Mouse (Mus musculus): ENCODE data around the gene Gm13279. TPM values are rescaled to one million over a fixed set of nuclear protein-coding genes. Genes with fewer than 3 reads are reported as not detected.
"Not testable (repeated sequence)": the region's sequence is repeated elsewhere in the genome, so short reads cannot be mapped to it uniquely, and the experiment has no call there.

Gene Gm13279
- total and polyA plus RNA-seq, 2 experiments, result not detected

DNA sequence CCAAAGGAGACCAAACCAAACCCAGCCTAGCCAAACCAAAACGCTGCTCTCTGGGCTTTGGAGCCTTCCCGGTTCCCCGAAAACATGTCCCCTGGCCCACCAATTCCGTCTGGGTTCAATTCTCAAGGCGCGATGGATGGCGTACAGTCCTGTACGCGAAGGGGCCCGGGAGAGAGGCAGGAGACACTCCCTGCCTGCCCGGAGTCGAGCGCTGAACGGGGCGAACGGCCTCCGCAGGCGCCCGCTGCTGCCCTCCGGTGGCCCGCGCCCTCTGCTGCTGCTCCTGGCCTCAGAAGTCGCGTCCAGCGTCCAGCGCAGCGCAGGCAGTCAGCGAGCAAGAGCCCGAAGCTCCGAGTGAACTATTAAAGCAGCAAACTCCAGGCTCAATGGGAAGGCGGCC lies 14.9 kb upstream of the Gm13279 start:
- H3K9ac ChIP-seq (ENCODE audit: low read depth, low read length); H3K79me2 ChIP-seq (ENCODE audit: control insufficient read depth, insufficient read depth, low read length); H3K27me3 ChIP-seq (ENCODE audit: control insufficient read depth, insufficient read depth, low read length); DNase-seq (ENCODE audit: extremely low read depth, low read depth, low spot score); H3K36me3 ChIP-seq (ENCODE audit: control insufficient read depth, insufficient read depth, low read length); H3K4me1 ChIP-seq (ENCODE audit: control insufficient read depth, insufficient read depth, low read length); H3K4me3 ChIP-seq (ENCODE audit: insufficient read depth, low read depth, low read length): not testable (repeated sequence)
- under 1% methylated on average over 19 of the region's 31 CpGs for WGBS
- 0 out of 2 replicates have a peak overlapping the region, but pooled peaks have one; percentile 12 for H3K27ac ChIP-seq (replicated peaks; ENCODE audit: insufficient read depth, low read depth, low read length)

DNA sequence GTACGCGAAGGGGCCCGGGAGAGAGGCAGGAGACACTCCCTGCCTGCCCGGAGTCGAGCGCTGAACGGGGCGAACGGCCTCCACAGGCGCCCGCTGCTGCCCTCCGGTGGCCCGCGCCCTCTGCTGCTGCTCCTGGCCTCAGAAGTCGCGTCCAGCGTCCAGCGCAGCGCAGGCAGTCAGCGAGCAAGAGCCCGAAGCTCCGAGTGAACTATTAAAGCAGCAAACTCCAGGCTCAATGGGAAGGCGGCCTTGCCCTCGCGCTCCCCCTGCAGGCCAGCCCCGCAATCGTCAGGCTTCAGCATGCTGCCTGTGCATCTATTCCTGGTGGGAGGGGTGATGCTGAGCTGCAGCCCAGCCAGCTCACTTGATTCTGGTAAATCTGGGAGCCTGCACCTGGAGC lies 11.8 kb upstream of the Gm13279 start, which contains the start of gene Gm13276:
Gene Gm13276 (plus strand): TSS at position 301 of the 400 bp plus-strand sequence.
- H3K27ac ChIP-seq (replicated peaks; ENCODE audit: insufficient read depth, low read depth, low read length); H3K36me3 ChIP-seq (ENCODE audit: control insufficient read depth, insufficient read depth, low read length); H3K27me3 ChIP-seq (ENCODE audit: control insufficient read depth, insufficient read depth, low read length); H3K4me1 ChIP-seq (ENCODE audit: control insufficient read depth, insufficient read depth, low read length); H3K9ac ChIP-seq (ENCODE audit: low read depth, low read length); H3K4me3 ChIP-seq (ENCODE audit: insufficient read depth, low read depth, low read length); DNase-seq (ENCODE audit: extremely low read depth, low read depth, low spot score); H3K79me2 ChIP-seq (ENCODE audit: control insufficient read depth, insufficient read depth, low read length): not testable (repeated sequence)
- no CpG with 5 or more reads among the region's 27 CpGs for WGBS

DNA sequence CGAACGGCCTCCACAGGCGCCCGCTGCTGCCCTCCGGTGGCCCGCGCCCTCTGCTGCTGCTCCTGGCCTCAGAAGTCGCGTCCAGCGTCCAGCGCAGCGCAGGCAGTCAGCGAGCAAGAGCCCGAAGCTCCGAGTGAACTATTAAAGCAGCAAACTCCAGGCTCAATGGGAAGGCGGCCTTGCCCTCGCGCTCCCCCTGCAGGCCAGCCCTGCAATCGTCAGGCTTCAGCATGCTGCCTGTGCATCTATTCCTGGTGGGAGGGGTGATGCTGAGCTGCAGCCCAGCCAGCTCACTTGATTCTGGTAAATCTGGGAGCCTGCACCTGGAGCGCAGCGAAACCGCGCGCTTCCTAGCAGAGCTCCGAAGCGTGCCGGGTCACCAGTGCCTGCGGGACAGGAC lies 8.8 kb upstream of the Gm13279 start, which contains the start of gene Gm13277:
Gene Gm13277 (plus strand): TSS at position 231 of the 400 bp plus-strand sequence.
- not testable (repeated sequence) for H3K36me3 ChIP-seq (ENCODE audit: control insufficient read depth, insufficient read depth, low read length)

DNA sequence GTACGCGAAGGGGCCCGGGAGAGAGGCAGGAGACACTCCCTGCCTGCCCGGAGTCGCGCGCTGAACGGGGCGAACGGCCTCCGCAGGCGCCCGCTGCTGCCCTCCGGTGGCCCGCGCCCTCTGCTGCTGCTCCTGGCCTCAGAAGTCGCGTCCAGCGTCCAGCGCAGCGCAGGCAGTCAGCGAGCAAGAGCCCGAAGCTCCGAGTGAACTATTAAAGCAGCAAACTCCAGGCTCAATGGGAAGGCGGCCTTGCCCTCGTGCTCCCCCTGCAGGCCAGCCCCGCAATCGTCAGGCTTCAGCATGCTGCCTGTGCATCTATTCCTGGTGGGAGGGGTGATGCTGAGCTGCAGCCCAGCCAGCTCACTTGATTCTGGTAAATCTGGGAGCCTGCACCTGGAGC lies 5.9 kb upstream of the Gm13279 start, which contains the start of gene Gm13278:
Gene Gm13278 (plus strand): TSS at position 301 of the 400 bp plus-strand sequence.
- no CpG with 5 or more reads among the region's 28 CpGs for WGBS
- not testable (repeated sequence) for DNase-seq (ENCODE audit: extremely low read depth, low read depth, low spot score); H3K4me3 ChIP-seq (ENCODE audit: insufficient read depth, low read depth, low read length); H3K4me1 ChIP-seq (ENCODE audit: control insufficient read depth, insufficient read depth, low read length); H3K27ac ChIP-seq (replicated peaks; ENCODE audit: insufficient read depth, low read depth, low read length); H3K9ac ChIP-seq (ENCODE audit: low read depth, low read length); H3K36me3 ChIP-seq (ENCODE audit: control insufficient read depth, insufficient read depth, low read length); H3K27me3 ChIP-seq (ENCODE audit: control insufficient read depth, insufficient read depth, low read length); H3K79me2 ChIP-seq (ENCODE audit: control insufficient read depth, insufficient read depth, low read length)

More for the DNA sequence above, 8.8 kb upstream of the Gm13279 start, which contains the start of gene Gm13277:
- not testable (repeated sequence) for H3K4me3 ChIP-seq (ENCODE audit: insufficient read depth, low read depth, low read length); H3K9ac ChIP-seq (ENCODE audit: low read depth, low read length); H3K4me1 ChIP-seq (ENCODE audit: control insufficient read depth, insufficient read depth, low read length); H3K27me3 ChIP-seq (ENCODE audit: control insufficient read depth, insufficient read depth, low read length); DNase-seq (ENCODE audit: extremely low read depth, low read depth, low spot score); H3K79me2 ChIP-seq (ENCODE audit: control insufficient read depth, insufficient read depth, low read length); H3K27ac ChIP-seq (replicated peaks; ENCODE audit: insufficient read depth, low read depth, low read length)
- peak; percentile 53 for TF ChIP-seq CTCF (IDR thresholded peaks at IDR 0.05; ENCODE audit: low read depth, low read length)
- 0% methylated on average over 4 of the region's 28 CpGs for WGBS

DNA sequence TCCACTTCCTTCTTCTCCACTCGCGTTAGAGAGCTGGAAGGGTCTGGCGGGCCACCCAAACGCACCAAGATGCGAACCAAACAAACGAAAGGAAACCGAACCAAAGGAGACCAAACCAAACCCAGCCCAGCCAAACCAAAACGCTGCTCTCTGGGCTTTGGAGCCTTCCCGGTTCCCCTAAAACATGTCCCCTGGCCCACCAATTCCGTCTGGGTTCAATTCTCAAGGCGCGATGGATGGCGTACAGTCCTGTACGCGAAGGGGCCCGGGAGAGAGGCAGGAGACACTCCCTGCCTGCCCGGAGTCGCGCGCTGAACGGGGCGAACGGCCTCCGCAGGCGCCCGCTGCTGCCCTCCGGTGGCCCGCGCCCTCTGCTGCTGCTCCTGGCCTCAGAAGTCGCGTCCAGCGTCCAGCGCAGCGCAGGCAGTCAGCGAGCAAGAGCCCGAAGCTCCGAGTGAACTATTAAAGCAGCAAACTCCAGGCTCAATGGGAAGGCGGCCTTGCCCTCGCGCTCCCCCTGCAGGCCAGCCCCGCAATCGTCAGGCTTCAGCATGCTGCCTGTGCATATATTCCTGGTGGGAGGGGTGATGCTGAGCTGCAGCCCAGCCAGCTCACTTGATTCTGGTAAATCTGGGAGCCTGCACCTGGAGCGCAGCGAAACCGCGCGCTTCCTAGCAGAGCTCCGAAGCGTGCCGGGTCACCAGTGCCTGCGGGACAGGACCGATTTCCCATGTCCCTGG lies 3.1 kb upstream of the Gm13279 start, which contains the start of gene Gm13275:
Gene Gm13275 (plus strand): TSS at position 552 of the 740 bp plus-strand sequence.
- WGBS, result under 1% methylated on average over 19 of the region's 52 CpGs
- H3K4me1 ChIP-seq (ENCODE audit: control insufficient read depth, insufficient read depth, low read length); H3K36me3 ChIP-seq (ENCODE audit: control insufficient read depth, insufficient read depth, low read length); H3K9ac ChIP-seq (ENCODE audit: low read depth, low read length); H3K79me2 ChIP-seq (ENCODE audit: control insufficient read depth, insufficient read depth, low read length); H3K27ac ChIP-seq (replicated peaks; ENCODE audit: insufficient read depth, low read depth, low read length); DNase-seq (ENCODE audit: extremely low read depth, low read depth, low spot score); H3K4me3 ChIP-seq (ENCODE audit: insufficient read depth, low read depth, low read length); H3K27me3 ChIP-seq (ENCODE audit: control insufficient read depth, insufficient read depth, low read length): not testable (repeated sequence)

DNA sequence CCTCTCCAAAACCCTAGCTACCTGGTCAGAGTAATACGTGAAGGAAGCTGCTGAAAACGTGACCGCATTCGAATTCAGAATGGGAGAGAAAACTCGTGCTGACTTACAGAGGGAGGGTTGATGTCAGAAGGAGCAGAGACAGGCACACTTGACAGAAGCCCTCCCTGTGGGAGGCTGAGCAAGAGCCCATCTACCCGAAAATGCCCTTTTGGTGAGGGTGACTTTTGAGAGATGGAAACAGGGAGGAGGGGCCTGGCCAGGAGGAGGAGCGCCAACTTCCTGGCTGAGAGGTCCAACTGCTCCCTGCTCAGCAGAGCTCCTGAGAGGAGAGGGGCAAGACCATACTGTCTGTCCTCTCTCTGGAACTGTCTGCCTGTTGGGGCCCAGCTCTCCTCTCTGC lies 2.2 kb downstream of the Gm13279 start, which contains the start of gene Gm13285:
Gene Gm13285 (plus strand): TSS at position 301 of the 400 bp plus-strand sequence.
- H3K4me1 ChIP-seq (ENCODE audit: control insufficient read depth, insufficient read depth, low read length); H3K9ac ChIP-seq (ENCODE audit: low read depth, low read length); DNase-seq (ENCODE audit: extremely low read depth, low read depth, low spot score); H3K4me3 ChIP-seq (ENCODE audit: insufficient read depth, low read depth, low read length); H3K27ac ChIP-seq (replicated peaks; ENCODE audit: insufficient read depth, low read depth, low read length); H3K36me3 ChIP-seq (ENCODE audit: control insufficient read depth, insufficient read depth, low read length); H3K27me3 ChIP-seq (ENCODE audit: control insufficient read depth, insufficient read depth, low read length); H3K79me2 ChIP-seq (ENCODE audit: control insufficient read depth, insufficient read depth, low read length): not testable (repeated sequence)
- 12% methylated on average over 6 of the region's 7 CpGs for WGBS

DNA sequence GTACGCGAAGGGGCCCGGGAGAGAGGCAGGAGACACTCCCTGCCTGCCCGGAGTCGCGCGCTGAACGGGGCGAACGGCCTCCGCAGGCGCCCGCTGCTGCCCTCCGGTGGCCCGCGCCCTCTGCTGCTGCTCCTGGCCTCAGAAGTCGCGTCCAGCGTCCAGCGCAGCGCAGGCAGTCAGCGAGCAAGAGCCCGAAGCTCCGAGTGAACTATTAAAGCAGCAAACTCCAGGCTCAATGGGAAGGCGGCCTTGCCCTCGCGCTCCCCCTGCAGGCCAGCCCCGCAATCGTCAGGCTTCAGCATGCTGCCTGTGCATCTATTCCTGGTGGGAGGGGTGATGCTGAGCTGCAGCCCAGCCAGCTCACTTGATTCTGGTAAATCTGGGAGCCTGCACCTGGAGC lies 5.8 kb downstream of the Gm13279 start, which contains the start of gene Gm13287:
Gene Gm13287 (plus strand): TSS at position 301 of the 400 bp plus-strand sequence.
- H3K27me3 ChIP-seq (ENCODE audit: control insufficient read depth, insufficient read depth, low read length); H3K4me1 ChIP-seq (ENCODE audit: control insufficient read depth, insufficient read depth, low read length); H3K27ac ChIP-seq (replicated peaks; ENCODE audit: insufficient read depth, low read depth, low read length); H3K9ac ChIP-seq (ENCODE audit: low read depth, low read length); DNase-seq (ENCODE audit: extremely low read depth, low read depth, low spot score); H3K79me2 ChIP-seq (ENCODE audit: control insufficient read depth, insufficient read depth, low read length); H3K4me3 ChIP-seq (ENCODE audit: insufficient read depth, low read depth, low read length); H3K36me3 ChIP-seq (ENCODE audit: control insufficient read depth, insufficient read depth, low read length): not testable (repeated sequence)
- WGBS, result no CpG with 5 or more reads among the region's 29 CpGs

DNA sequence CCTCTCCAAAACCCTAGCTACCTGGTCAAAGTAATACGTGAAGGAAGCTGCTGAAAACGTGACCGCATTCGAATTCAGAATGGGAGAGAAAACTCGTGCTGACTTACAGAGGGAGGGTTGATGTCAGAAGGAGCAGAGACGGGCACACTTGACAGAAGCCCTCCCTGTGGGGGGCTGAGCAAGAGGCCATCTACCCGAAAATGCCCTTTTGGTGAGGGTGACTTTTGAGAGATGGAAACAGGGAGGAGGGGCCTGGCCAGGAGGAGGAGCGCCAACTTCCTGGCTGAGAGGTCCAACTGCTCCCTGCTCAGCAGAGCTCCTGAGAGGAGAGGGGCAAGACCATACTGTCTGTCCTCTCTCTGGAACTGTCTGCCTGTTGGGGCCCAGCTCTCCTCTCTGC lies 8.0 kb downstream of the Gm13279 start, which contains the start of gene Gm13288:
Gene Gm13288 (plus strand): TSS at position 301 of the 400 bp plus-strand sequence.
- peak within 1 kb of the TSS; percentile 6; the same call in 1 of the 2 replicates for H3K4me3 ChIP-seq (ENCODE audit: insufficient read depth, low read depth, low read length)
- H3K79me2 ChIP-seq (ENCODE audit: control insufficient read depth, insufficient read depth, low read length); H3K9ac ChIP-seq (ENCODE audit: low read depth, low read length); H3K27me3 ChIP-seq (ENCODE audit: control insufficient read depth, insufficient read depth, low read length); DNase-seq (ENCODE audit: extremely low read depth, low read depth, low spot score); H3K27ac ChIP-seq (replicated peaks; ENCODE audit: insufficient read depth, low read depth, low read length); H3K4me1 ChIP-seq (ENCODE audit: control insufficient read depth, insufficient read depth, low read length); H3K36me3 ChIP-seq (ENCODE audit: control insufficient read depth, insufficient read depth, low read length): not testable (repeated sequence)
- WGBS, result no CpG with 5 or more reads among the region's 8 CpGs

DNA sequence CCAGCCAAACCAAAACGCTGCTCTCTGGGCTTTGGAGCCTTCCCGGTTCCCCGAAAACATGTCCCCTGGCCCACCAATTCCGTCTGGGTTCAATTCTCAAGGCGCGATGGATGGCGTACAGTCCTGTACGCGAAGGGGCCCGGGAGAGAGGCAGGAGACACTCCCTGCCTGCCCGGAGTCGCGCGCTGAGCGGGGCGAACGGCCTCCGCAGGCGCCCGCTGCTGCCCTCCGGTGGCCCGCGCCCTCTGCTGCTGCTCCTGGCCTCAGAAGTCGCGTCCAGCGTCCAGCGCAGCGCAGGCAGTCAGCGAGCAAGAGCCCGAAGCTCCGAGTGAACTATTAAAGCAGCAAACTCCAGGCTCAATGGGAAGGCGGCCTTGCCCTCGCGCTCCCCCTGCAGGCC lies 8.6 kb downstream of the Gm13279 start:
- not testable (repeated sequence) for H3K79me2 ChIP-seq (ENCODE audit: control insufficient read depth, insufficient read depth, low read length); H3K9ac ChIP-seq (ENCODE audit: low read depth, low read length); DNase-seq (ENCODE audit: extremely low read depth, low read depth, low spot score); H3K27ac ChIP-seq (replicated peaks; ENCODE audit: insufficient read depth, low read depth, low read length); H3K36me3 ChIP-seq (ENCODE audit: control insufficient read depth, insufficient read depth, low read length); H3K27me3 ChIP-seq (ENCODE audit: control insufficient read depth, insufficient read depth, low read length); H3K4me1 ChIP-seq (ENCODE audit: control insufficient read depth, insufficient read depth, low read length)
- peak overlapping the region; percentile 6; the same call in 1 of the 2 replicates for H3K4me3 ChIP-seq (ENCODE audit: insufficient read depth, low read depth, low read length)
- 0% methylated on average over 3 of the region's 34 CpGs for WGBS
